Mouse (Mus musculus): ENCODE results near the gene Rnf39. TPM values are rescaled to one million over a fixed set of nuclear protein-coding genes. Genes with fewer than 3 reads are reported as not detected.

Rnf39 gene
- polyA plus RNA-seq, 1 experiment from 2014 or later, result 0.45 TPM

GRCm38 (mm10) chr17:36970316-36970890 lies 27.7 kb downstream of the Rnf39 start:
- H3K36me3 ChIP-seq (ENCODE audit: control insufficient read depth, insufficient read depth, low read length), result no peaks in the 10 kb centered on the region
- H3K9ac ChIP-seq (ENCODE audit: low read length), result no peak overlapping the region
- 74% methylated on average over 14 of the region's 14 CpGs for WGBS
- no peak overlapping the region for H3K4me2 ChIP-seq (ENCODE audit: low read length)
- H3K9me3 ChIP-seq (ENCODE audit: control insufficient read depth, low read length), result no peaks in the 10 kb centered on the region
- no peaks in the 10 kb centered on the region for H3K4me1 ChIP-seq (ENCODE audit: control insufficient read depth in 2 of 2, insufficient read depth in 2 of 2, low read length in 2 of 2)
- no peak overlapping the region for H3K4me3 ChIP-seq (ENCODE audit: control insufficient read depth in 1 of 2, insufficient read depth in 1 of 2, low read depth in 1 of 2, low read length in 2 of 2)
- no peak overlapping the region for H3K27ac ChIP-seq (replicated peaks in 1 of 2; ENCODE audit: control insufficient read depth in 1 of 2, insufficient read depth in 1 of 2, low read depth in 2 of 2, low read length in 2 of 2)
- no peak for ATAC-seq (ENCODE audit: insufficient number of reproducible peaks, insufficient read depth, low FRiP score, low read depth)
- H3K27me3 ChIP-seq (ENCODE audit: control insufficient read depth, insufficient read depth, low read length), result no peaks in the 10 kb centered on the region

- Histone ChIP-seq H3K4me2 (ENCODE audit: low read length) (no peak overlapping the region), H3K9ac (ENCODE audit: low read length) (no peak overlapping the region), H3K27me3 (ENCODE audit: control insufficient read depth, insufficient read depth, low read length) (no peaks in the 10 kb centered on the region), H3K36me3 (ENCODE audit: control insufficient read depth, insufficient read depth, low read length) (no peaks in the 10 kb centered on the region), H3K4me3 (ENCODE audit: control insufficient read depth in 1 of 2, insufficient read depth in 1 of 2, low read depth in 1 of 2, low read length in 2 of 2) (no peak overlapping the region), H3K9me3 (ENCODE audit: control insufficient read depth, low read length) (no peaks in the 10 kb centered on the region), H3K27ac (replicated peaks in 1 of 2; ENCODE audit: control insufficient read depth in 1 of 2, insufficient read depth in 1 of 2, low read depth in 2 of 2, low read length in 2 of 2) (no peak overlapping the region), H3K4me1 (ENCODE audit: control insufficient read depth in 2 of 2, insufficient read depth in 2 of 2, low read length in 2 of 2) (no peaks in the 10 kb centered on the region)
- ATAC-seq (ENCODE audit: insufficient number of reproducible peaks, insufficient read depth, low FRiP score, low read depth), result no peak
- 82% methylated on average over 6 of the region's 6 CpGs for WGBS
Observed at GRCm38 (mm10) chr17:36971172-36971850, 28.6 kb downstream of the Rnf39 start.

- H3K27ac ChIP-seq (replicated peaks in 1 of 2; ENCODE audit: control insufficient read depth in 1 of 2, insufficient read depth in 1 of 2, low read depth in 2 of 2, low read length in 2 of 2), result no peak overlapping the region
- H3K4me3 ChIP-seq (ENCODE audit: control insufficient read depth in 1 of 2, insufficient read depth in 1 of 2, low read depth in 1 of 2, low read length in 2 of 2), result no peak overlapping the region
- no peak for ATAC-seq (ENCODE audit: insufficient number of reproducible peaks, insufficient read depth, low FRiP score, low read depth)
- 76% methylated on average over 3 of the region's 3 CpGs for WGBS
- H3K4me2 ChIP-seq (ENCODE audit: low read length), result no peak overlapping the region
- no peaks in the 10 kb centered on the region for H3K36me3 ChIP-seq (ENCODE audit: control insufficient read depth, insufficient read depth, low read length)
- H3K27me3 ChIP-seq (ENCODE audit: control insufficient read depth, insufficient read depth, low read length), result no peaks in the 10 kb centered on the region
- no peaks in the 10 kb centered on the region for H3K9me3 ChIP-seq (ENCODE audit: control insufficient read depth, low read length)
- no peaks in the 10 kb centered on the region for H3K4me1 ChIP-seq (ENCODE audit: control insufficient read depth in 2 of 2, insufficient read depth in 2 of 2, low read length in 2 of 2)
- H3K9ac ChIP-seq (ENCODE audit: low read length), result no peak overlapping the region
Observed at GRCm38 (mm10) chr17:36972791-36973190, 30.1 kb downstream of the Rnf39 start.

DNA sequence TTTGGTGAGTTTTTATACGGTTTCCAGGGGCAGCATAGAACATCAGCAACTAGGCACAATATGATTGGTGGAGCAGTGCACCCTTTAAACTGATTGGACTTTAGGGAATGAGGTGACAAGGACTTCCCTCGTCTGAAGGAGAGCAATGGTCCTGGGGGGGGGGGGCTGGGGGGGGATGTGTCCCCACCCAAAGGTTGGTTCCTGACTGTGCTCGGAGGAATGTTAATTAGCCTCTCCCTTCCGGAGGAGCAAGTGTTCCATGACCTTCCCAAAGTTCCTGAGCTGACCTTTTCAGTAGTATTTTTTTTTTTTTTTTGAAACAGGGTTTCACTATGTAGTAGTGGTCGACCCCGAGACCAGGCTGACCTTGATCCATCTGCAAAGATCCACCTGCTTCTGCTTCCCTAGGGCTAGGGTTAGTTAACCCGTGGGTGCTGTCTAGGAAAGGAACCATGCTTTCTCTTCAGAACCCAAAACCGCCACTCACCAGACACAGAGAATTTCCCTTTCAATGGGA lies 30.6 kb downstream of the Rnf39 start:
- 60% methylated on average over 8 of the region's 8 CpGs for WGBS
- Histone ChIP-seq H3K9me3 (ENCODE audit: control insufficient read depth, low read length) (no peaks in the 10 kb centered on the region), H3K4me2 (ENCODE audit: low read length) (no peak overlapping the region), H3K4me1 (ENCODE audit: control insufficient read depth in 2 of 2, insufficient read depth in 2 of 2, low read length in 2 of 2) (no peaks in the 10 kb centered on the region), H3K36me3 (ENCODE audit: control insufficient read depth, insufficient read depth, low read length) (no peaks in the 10 kb centered on the region), H3K27ac (replicated peaks in 1 of 2; ENCODE audit: control insufficient read depth in 1 of 2, insufficient read depth in 1 of 2, low read depth in 2 of 2, low read length in 2 of 2) (no peak overlapping the region), H3K4me3 (ENCODE audit: control insufficient read depth in 1 of 2, insufficient read depth in 1 of 2, low read depth in 1 of 2, low read length in 2 of 2) (no peak overlapping the region), H3K9ac (ENCODE audit: low read length) (no peak overlapping the region), H3K27me3 (ENCODE audit: control insufficient read depth, insufficient read depth, low read length) (no peaks in the 10 kb centered on the region; the same call in 1 of the 2 replicates)
- ATAC-seq (ENCODE audit: insufficient number of reproducible peaks, insufficient read depth, low FRiP score, low read depth), result no peak

DNA sequence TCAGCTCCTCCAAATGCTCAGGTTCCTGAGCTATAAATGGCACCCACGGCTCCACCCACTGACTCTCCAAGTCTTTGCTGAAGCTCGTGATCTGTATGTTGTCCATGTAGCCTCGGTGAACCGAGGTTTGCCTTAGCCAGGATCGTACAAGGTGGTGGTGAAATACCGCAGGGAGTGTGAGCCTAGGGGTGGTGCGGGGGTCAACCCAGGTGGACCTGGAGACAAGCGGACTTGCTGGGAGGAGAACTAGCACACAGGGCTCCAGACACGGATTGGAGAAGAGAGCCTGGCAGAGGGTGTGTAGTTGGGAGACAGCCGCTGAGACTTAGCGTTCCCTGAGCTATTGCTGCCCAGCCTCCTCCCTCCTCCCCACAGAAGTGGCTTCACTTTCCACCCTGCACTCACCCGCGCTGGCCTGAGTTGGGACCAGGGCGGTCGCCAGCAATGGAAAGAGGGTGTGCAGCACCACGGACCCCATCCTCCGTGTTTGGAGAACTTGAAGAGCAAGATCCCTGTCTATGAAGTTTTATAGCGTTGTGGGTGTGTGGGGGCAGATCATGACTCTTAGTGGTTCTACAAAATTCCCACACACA lies 38.6 kb downstream of the Rnf39 start, which contains the start of gene 2410137M14Rik:
2410137M14Rik (minus strand) TSS at position 17 of the 593 bp plus-strand sequence.
- peak within 1 kb of the TSS; percentile 69 for H3K4me2 ChIP-seq (ENCODE audit: low read length)
- H3K27me3 ChIP-seq (ENCODE audit: control insufficient read depth, insufficient read depth, low read length), result no peaks in the 10 kb centered on the region; the same call in 1 of the 2 replicates
- H3K4me3 ChIP-seq (ENCODE audit: control insufficient read depth in 1 of 2, insufficient read depth in 1 of 2, low read depth in 1 of 2, low read length in 2 of 2), result peak within 1 kb of the TSS; percentile 29 to 33
- H3K9ac ChIP-seq (ENCODE audit: low read length), result peak within 1 kb of the TSS; percentile 54
- no peak within 1 kb of the TSS for H3K27ac ChIP-seq (replicated peaks in 1 of 2; ENCODE audit: control insufficient read depth in 1 of 2, insufficient read depth in 1 of 2, low read depth in 2 of 2, low read length in 2 of 2)
- WGBS, result 4% methylated on average over 18 of the region's 18 CpGs
- no peaks in the 10 kb centered on the region for H3K36me3 ChIP-seq (ENCODE audit: control insufficient read depth, insufficient read depth, low read length)
- peaks cover 0 to 3% of the 10 kb centered on the region in 2 experiments; a peak in 1 of 4 replicates for H3K4me1 ChIP-seq (ENCODE audit: control insufficient read depth in 2 of 2, insufficient read depth in 2 of 2, low read length in 2 of 2)
- H3K9me3 ChIP-seq (ENCODE audit: control insufficient read depth, low read length), result no peaks in the 10 kb centered on the region
- peak; percentile 56; the same call in 1 of the 2 replicates for ATAC-seq (ENCODE audit: insufficient number of reproducible peaks, insufficient read depth, low FRiP score, low read depth)

- Histone ChIP-seq H3K36me3 (ENCODE audit: control insufficient read depth, insufficient read depth, low read length) (no peaks in the 10 kb centered on the region), H3K4me1 (ENCODE audit: control insufficient read depth in 2 of 2, insufficient read depth in 2 of 2, low read length in 2 of 2) (peaks cover 0 to 3% of the 10 kb centered on the region in 2 experiments; a peak in 1 of 4 replicates), H3K27ac (replicated peaks in 1 of 2; ENCODE audit: control insufficient read depth in 1 of 2, insufficient read depth in 1 of 2, low read depth in 2 of 2, low read length in 2 of 2) (no peak overlapping the region), H3K4me3 (ENCODE audit: control insufficient read depth in 1 of 2, insufficient read depth in 1 of 2, low read depth in 1 of 2, low read length in 2 of 2) (peak overlapping the region in 1 of 2 experiments; percentile 29; a peak in 2 of 4 replicates), H3K27me3 (ENCODE audit: control insufficient read depth, insufficient read depth, low read length) (no peaks in the 10 kb centered on the region; the same call in 1 of the 2 replicates), H3K9ac (ENCODE audit: low read length) (peak overlapping the region; percentile 54), H3K4me2 (ENCODE audit: low read length) (peak overlapping the region; percentile 69), H3K9me3 (ENCODE audit: control insufficient read depth, low read length) (no peaks in the 10 kb centered on the region)
- WGBS, result 4% methylated on average over 4 of the region's 4 CpGs
- ATAC-seq (ENCODE audit: insufficient number of reproducible peaks, insufficient read depth, low FRiP score, low read depth), result no peak
Observed at GRCm38 (mm10) chr17:36981845-36982244, 39.1 kb downstream of the Rnf39 start.

DNA sequence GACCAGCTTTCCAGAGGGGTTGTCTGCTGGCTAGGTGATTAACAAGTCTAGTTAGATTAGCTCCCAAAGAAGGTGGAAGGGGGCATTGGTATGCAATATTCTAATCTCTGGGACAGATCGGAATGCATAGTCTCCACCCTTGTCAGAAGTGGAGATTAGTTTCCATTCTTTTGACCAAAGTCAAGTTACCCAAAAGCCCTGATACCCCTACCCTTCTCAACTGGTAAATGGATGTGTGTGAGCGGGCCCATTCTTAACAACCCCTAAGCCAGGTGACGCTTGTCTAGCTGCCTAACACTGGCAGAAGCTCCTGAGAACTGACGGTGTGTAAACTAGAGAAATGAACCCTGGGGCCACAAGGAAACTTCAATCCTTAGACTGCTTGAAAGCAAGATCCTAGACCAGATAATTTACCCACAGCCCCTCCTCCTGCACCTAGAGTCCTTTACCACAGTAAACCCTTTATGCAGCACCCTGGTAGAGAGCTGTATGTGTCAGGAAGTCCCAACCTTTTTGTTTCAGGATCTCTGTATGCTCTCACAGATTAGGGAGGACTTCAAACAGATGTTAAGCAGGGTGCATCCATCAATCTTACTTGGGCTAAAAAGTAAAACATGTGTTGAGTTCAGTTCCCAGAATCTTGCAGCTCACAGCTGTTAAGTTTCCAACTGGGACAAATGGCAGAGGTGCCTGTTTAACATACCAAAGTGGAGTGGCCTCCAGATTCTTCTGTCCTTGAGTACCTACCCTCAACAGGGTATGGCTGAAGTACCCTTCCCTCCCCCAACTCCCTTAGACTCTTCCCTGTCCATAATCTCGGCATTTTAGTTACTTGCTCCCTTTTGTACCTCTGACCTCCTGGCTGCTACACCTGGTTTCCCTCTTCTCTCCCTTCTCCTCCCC lies 39.8 kb downstream of the Rnf39 start:
- H3K36me3 ChIP-seq (ENCODE audit: control insufficient read depth, insufficient read depth, low read length), result no peaks in the 10 kb centered on the region
- H3K4me2 ChIP-seq (ENCODE audit: low read length), result no peak overlapping the region
- no peak overlapping the region for H3K27ac ChIP-seq (replicated peaks in 1 of 2; ENCODE audit: control insufficient read depth in 1 of 2, insufficient read depth in 1 of 2, low read depth in 2 of 2, low read length in 2 of 2)
- H3K4me1 ChIP-seq (ENCODE audit: control insufficient read depth in 2 of 2, insufficient read depth in 2 of 2, low read length in 2 of 2), result peaks cover 0 to 3% of the 10 kb centered on the region in 2 experiments; a peak in 1 of 4 replicates
- H3K27me3 ChIP-seq (ENCODE audit: control insufficient read depth, insufficient read depth, low read length), result peaks cover 2% of the 10 kb centered on the region
- WGBS, result 43% methylated on average over 5 of the region's 5 CpGs
- H3K9me3 ChIP-seq (ENCODE audit: control insufficient read depth, low read length), result no peaks in the 10 kb centered on the region
- ATAC-seq (ENCODE audit: insufficient number of reproducible peaks, insufficient read depth, low FRiP score, low read depth), result no peak
- H3K4me3 ChIP-seq (ENCODE audit: control insufficient read depth in 1 of 2, insufficient read depth in 1 of 2, low read depth in 1 of 2, low read length in 2 of 2), result no peak overlapping the region
- no peak overlapping the region for H3K9ac ChIP-seq (ENCODE audit: low read length)
